Mouse (Mus musculus) heart, postnatal 10 days (tissue): ENCODE measurements at regions not wholly inside any gene's neighbourhood (a gene's known extent, or its start where the extent isn't known, plus 50 kb on each side); places are given as distances from the start of the nearest gene placed in this dataset.
A peak's percentile ranks its signal among the peaks of the same experiment; 100 is the strongest.

Experiments
- DNase-seq, 2 experiments: peaks; one replicate each; pipeline ENCODE4 v3.0.0; 2021
- intact Hi-C: fragments of 180-260 bp; cut with DNase I; formaldehyde crosslinking; loops from one replicate; pipeline ENCODE4 v1.15.1; 2025

DNA sequence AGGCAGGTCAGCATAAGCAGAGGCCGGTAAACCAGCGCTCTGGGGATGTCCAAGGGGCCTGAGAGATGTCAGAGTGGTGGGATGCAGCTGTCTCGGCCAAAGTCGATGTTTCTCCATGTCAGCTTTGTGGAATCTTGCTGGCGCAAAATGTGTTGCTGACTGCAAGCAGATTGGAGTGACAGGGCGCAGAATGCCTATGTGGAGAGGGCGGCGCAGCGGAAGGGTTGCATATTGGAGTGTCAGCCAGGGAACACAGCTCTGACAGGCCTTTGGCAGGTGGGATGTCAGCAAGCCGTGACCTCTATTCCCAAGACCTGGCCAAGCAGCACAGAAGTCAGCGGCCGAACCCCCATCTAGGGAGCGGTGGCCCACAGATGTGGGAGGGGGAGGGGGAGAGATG is 153.1 kb upstream of the Csf3r start:
- intact Hi-C loops: no loop called here
- peak; percentile 7 to 10 for DNase-seq

- peak; percentile 10 to 23 for DNase-seq
- intact Hi-C loops: no loop called here
These were observed 144.3 kb upstream of the Csf3r start for GRCm38 (mm10) chr4:125880028-125880427.

GRCm38 (mm10) chr4:125882531-125882930 is 141.8 kb upstream of the Csf3r start:
- intact Hi-C loops: no loop called here
- DNase-seq: peak; percentile 34 to 45

- no peak for DNase-seq
- intact Hi-C loops: no loop called here
These were observed 133.8 kb upstream of the Csf3r start for GRCm38 (mm10) chr4:125890510-125890909.

GRCm38 (mm10) chr4:125893139-125893538 is 131.2 kb upstream of the Csf3r start:
- no peak for DNase-seq
- intact Hi-C loops: no loop called here

- no peak for DNase-seq
- intact Hi-C loops: no loop called here
These were observed 126.6 kb upstream of the Csf3r start for GRCm38 (mm10) chr4:125897707-125898106.

- intact Hi-C loops: no loop called here
- DNase-seq: no peak
These were observed 125.6 kb upstream of the Csf3r start for GRCm38 (mm10) chr4:125898631-125899348.

GRCm38 (mm10) chr4:125901546-125902276 is 122.6 kb upstream of the Csf3r start:
- DNase-seq: no peak
- intact Hi-C loops: no loop called here

DNA sequence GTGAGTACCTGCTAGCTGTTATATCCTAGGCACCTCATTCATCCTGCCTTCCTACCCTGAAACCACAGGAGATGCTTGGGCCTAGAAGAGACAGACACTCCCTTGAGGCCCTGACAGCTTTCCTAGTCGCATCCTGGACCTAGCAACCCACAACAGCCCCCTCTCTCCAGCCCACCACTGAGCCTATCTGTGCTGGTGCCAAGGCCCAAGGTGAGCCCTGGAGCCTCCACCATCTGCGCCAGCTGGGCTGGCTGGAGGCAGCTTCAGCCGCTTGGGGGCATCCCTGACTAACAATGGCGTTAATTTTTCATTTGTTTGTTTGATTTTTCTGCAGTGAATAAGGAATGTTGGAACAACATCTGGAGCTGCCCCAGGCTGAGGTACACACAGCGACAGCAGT is 118.1 kb upstream of the Csf3r start:
- no peak for DNase-seq
- intact Hi-C loops: no loop called here

- intact Hi-C loops: no loop called here
- no peak for DNase-seq
These were observed 115.4 kb upstream of the Csf3r start for GRCm38 (mm10) chr4:125908901-125909300.

- no peak for DNase-seq
- intact Hi-C loops: no loop called here
These were observed 112.6 kb upstream of the Csf3r start for GRCm38 (mm10) chr4:125911541-125912270.

- intact Hi-C loops: no loop called here
- peak; percentile 26 to 66 for DNase-seq
These were observed 111.8 kb upstream of the Csf3r start for GRCm38 (mm10) chr4:125912444-125913049.

- intact Hi-C loops: loop anchor here (5.0 kb wide), 1 partner anchor 428 kb away; no protein-coding TSS in a partner anchor
These were observed 109.2 kb upstream of the Csf3r start for GRCm38 (mm10) chr4:125915166-125915565.

GRCm38 (mm10) chr4:125917210-125917609 is 107.1 kb upstream of the Csf3r start:
- no peak for DNase-seq
- intact Hi-C loops: loop anchor here (5.0 kb wide), 1 partner anchor 430 kb away; no protein-coding TSS in a partner anchor

More at GRCm38 (mm10) chr4:125915166-125915565, 109.2 kb upstream of the Csf3r start:
- no peak for DNase-seq

GRCm38 (mm10) chr4:125921550-125922316 is 102.6 kb upstream of the Csf3r start:
- peak in 1 of 2 experiments; percentile 55 for DNase-seq
- intact Hi-C loops: no loop called here

DNA sequence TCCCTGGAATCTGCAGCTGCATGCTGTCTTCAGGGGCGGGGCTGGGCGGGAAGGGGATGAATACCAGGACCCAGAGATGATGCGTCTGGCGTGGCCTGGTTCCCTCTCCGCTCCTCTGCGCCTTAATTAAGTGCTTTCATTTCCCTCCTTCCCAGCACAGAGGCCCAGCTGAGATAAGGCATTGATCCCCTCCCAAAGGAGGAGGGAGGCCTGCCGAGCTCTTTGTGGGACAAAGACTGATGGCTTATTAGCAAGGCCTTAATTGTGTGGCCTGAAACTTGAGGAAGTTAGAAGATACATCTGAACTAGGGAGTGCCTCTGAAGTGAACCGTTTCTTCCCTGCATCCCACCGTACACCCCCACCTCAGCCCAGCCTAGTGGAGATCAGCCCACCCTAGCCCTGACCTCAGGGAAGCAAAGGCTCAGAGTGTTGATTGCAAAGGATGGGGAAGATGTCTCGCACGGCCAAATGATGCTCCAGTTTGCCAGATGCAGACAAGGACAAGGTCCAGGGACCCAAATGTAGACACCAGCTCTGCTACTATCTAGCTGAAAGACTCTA is 102.0 kb upstream of the Csf3r start:
- intact Hi-C loops: no loop called here
- peak in 1 of 2 experiments; percentile 8 for DNase-seq

DNA sequence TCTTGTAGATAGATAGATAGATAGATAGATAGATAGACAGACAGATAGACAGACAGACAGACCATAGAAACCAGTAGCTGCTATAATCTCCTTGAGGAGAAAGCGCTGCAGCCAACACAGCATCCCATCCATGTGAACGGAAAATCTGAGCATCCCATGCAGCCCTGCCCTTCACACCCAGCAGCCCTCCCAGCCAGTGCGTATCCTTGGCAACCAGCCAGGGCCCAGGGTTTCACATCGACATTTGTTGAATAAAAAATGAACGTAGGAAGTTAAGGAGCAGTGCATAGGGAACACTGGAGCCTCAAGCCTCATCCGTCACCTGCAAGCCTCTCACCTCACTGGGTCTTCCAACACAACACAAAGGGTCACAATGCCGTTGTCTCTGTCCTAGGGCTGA is 101.1 kb upstream of the Csf3r start:
- peak in 1 of 2 experiments; percentile 6 for DNase-seq
- intact Hi-C loops: no loop called here

GRCm38 (mm10) chr4:125928196-125928595 is 96.2 kb upstream of the Csf3r start:
- intact Hi-C loops: no loop called here
- peak in 1 of 2 experiments; percentile 5 for DNase-seq

- no peak for DNase-seq
- intact Hi-C loops: no loop called here
These were observed 95.1 kb upstream of the Csf3r start for GRCm38 (mm10) chr4:125929122-125929772.
